Mouse (Mus musculus) gastrocnemius, postnatal 4 days (tissue): ENCODE data around the gene 9330161L09Rik. TPM values are rescaled to one million over a fixed set of nuclear protein-coding genes. Genes with fewer than 3 reads are reported as not detected.

Experiments
- total RNA-seq, 2 experiments: library from RNA; stranded (reverse); gene quantifications; 2 replicates each; pipeline ENCODE4 v1.2.3; 2021

9330161L09Rik gene
- total RNA-seq, 2 experiments from 2014 or later: 0.83 to 1.9 TPM

Other genes starting within 250 kb of the 9330161L09Rik start
- 1 to 10 TPM; 1.8 to 2.3 TPM for gene Prima1, start 165.7 kb downstream of the 9330161L09Rik start, total RNA-seq
- not detected for gene Fam181a, start 96.8 kb downstream of the 9330161L09Rik start, total RNA-seq
- gene Asb2, start 51.8 kb downstream of the 9330161L09Rik start, total RNA-seq: 100 to 1,000 TPM; 128 to 151 TPM
- gene Otub2, start 19.1 kb downstream of the 9330161L09Rik start, total RNA-seq: 1 to 10 TPM; 3.7 to 4.1 TPM
- gene Ddx24, start 18.0 kb upstream of the 9330161L09Rik start, total RNA-seq: 10 to 100 TPM; 59.2 to 59.3 TPM
- 100 to 1,000 TPM; 146 to 155 TPM for gene Ifi27, start 26.4 kb upstream of the 9330161L09Rik start, total RNA-seq
- 10 to 100 TPM; 17.5 to 27.8 TPM for gene Ifi27l2a, start 35.9 kb upstream of the 9330161L09Rik start, total RNA-seq
- not detected for gene Ifi27l2b, start 49.4 kb upstream of the 9330161L09Rik start, total RNA-seq
- under 1 TPM; 0.70 to 0.88 TPM for gene Ppp4r4, start 124.5 kb upstream of the 9330161L09Rik start, total RNA-seq
- gene Serpina10, start 223.6 kb upstream of the 9330161L09Rik start, total RNA-seq: under 1 TPM in 1 of 2 experiments, not detected in 1; 0.54 TPM
- gene Serpina6, start 249.4 kb upstream of the 9330161L09Rik start, total RNA-seq: not detected